Mouse (Mus musculus) gastrocnemius, postnatal 10 days (tissue): Measurements from ENCODE around the gene Vtcn1. TPM values are rescaled to one million over a fixed set of nuclear protein-coding genes. Genes with fewer than 3 reads are reported as not detected.
"Not testable (repeated sequence)": the region's sequence is repeated elsewhere in the genome, so short reads cannot be mapped to it uniquely, and the experiment has no call there.

Source experiments
- DNase-seq: peaks from one replicate; pipeline ENCODE4 v3.0.0; 2021; ENCODE audit warnings: mixed read lengths
- long read RNA-seq, 2 experiments: library from polyadenylated mRNA; stranded (forward); transcript quantifications; one replicate each; pipeline ENCODE4 v2.0.0; 2021
- total RNA-seq, 2 experiments: library from RNA; stranded (reverse); gene quantifications; 2 replicates each; pipeline ENCODE4 v1.2.3; 2021

The Vtcn1 gene
- under 1 TPM; 0.35 to 0.88 TPM for total RNA-seq
- long read RNA-seq, experiment 1 = 0 reads
- long read RNA-seq, experiment 2 = 0 reads

DNA sequence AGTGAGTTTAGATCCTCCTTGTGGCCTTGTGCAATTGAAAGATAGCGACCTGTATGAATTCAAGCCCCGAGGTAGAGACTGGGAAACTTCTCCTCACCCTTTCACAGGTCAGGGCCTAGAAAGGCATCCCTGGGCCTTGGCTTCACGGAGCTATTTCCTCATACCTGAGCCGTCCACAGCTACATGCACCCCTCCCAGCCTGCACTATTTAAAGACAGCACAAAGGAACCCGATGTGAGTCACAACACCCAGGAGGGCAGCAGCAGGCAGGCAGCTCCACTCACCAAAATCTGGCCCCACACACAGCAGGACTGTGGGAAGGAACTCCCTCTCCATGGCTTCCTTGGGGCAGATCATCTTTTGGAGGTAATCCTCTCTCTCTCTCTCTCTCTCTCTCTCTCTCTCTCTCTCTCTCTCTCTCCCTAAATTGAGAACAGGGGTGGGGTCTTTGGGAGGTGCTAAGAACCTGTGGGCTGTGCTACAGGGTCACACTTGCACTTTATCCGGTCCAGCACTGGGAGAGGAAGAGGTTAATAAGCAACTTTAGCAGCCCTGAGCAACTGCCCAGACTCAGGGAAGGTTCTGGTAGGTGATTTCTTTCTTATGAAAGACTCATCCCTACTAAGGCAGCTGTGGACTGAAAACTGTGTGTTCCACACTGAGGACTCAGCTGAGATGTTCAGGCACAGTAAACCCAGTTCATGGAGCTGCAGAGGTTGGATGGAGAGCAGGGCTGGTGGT lies at the start of gene Vtcn1:
Vtcn1 (plus strand) TSS at position 235 of the 741 bp plus-strand sequence.
- DNase-seq = no peak

DNA sequence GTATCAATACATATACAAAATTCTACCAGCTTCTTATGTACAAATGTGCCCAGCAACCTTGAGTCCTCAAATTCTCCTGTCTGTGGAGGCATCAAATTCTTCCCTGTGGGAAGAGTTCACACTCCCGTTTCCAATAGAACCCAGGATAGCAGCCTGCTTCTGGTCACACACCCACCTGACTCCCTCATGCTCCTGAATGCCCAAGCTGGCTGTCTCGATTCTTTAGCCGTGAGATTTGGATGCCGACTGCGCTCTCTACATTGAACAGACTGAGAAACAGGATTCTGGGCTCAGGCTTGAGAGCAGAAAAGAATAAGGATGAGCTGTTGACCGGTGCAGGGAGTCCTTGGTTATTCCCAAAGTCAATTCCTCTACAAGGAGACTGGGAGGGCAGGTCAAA lies 48.3 kb upstream of the Vtcn1 start:
- DNase-seq = no peak

DNA sequence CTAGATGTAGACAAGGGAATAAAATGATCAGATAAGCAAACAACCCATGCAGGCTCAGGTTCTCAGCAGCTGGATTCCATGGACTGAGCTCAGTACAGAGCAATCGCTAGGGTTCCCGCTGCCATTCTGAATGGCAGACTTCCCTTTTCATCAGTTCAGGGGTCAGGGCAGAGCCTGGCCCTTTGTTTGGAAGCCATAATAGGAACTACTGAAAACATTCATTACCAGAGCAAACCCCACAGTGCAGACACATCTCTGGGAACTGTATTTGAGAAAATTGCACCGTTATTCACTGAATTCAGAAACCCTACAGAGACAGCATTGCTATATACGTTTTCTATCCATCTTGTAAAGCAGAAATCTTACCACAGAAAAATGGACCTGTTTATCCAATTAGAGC lies 47.7 kb upstream of the Vtcn1 start:
- DNase-seq = no peak

DNA sequence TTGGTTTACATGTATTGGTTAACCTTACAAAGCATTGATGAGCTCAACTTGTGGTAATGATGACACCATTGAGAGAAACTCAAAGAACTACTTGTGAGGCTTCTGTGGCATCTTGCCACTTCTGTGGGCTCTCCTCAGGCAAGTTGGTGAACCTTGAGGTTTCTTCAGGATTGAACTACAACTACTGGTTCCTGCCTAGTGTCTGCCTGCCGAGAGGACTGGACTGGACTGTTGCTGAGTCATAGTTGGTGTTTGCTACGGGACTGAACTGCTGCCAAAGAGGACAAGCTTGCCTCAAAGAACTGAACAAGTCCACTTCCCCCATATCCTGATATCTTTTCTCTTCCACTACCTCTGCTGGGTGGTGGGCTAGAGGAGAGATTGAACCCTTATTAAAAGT lies 39.2 kb upstream of the Vtcn1 start:
- no peak for DNase-seq

DNA sequence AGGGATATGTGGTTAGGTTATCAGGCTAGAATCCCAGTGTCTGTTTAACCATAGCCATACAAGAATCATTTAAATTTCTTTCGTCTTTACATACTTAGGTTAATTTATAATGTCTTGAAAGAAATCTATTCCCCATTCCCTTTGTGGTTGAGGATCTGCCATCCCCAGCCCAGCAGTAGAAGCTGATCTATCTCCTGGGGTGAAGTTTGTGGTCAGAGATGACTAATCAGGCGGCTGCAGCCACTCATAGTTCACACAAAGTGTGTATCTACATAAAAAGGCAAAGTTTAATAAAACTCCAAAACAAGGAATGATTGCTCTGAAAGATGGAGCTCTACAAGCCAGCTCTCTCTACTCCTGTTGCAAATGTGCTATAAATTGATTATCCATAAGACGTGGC lies 33.6 kb upstream of the Vtcn1 start:
- DNase-seq = no peak

DNA sequence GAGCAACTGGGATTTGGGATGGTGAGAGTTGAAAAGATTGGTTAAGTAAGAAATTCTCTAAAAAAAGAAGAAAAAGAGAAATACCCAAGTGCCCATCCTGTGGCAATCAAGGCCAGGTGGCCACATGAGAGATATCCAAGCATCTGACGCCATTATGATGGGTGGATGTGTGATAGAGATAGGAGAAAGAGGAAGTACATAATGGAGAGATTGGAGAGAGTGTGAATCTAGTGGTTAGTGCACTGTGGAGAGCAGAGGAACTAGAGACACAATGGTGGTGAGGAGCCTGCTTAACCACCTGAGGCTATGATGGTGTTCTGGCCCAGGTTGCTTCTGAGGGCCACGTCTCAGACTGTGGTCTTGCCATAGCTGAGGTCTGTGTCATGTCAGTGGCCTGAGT lies 31.9 kb upstream of the Vtcn1 start:
- no peak for DNase-seq

DNA sequence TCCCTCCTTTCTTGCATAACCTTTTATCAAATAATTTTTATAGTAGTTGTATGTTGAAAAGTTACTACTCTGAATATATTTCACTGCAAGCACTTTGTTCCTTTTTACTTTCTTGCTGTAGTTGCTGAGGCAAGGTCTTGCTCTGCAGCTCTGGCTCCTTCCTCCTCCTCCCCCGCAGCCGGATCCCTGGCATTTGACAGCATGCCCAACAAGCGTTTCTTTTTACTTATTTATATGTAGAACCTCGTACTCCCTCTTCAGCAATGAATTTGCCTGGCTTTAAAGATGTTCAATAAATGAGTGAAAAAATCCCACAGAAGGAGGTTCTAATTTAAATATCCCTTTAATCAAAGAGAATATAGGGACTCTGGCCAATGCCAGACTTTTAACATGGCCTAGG lies 28.7 kb upstream of the Vtcn1 start:
- DNase-seq = no peak

DNA sequence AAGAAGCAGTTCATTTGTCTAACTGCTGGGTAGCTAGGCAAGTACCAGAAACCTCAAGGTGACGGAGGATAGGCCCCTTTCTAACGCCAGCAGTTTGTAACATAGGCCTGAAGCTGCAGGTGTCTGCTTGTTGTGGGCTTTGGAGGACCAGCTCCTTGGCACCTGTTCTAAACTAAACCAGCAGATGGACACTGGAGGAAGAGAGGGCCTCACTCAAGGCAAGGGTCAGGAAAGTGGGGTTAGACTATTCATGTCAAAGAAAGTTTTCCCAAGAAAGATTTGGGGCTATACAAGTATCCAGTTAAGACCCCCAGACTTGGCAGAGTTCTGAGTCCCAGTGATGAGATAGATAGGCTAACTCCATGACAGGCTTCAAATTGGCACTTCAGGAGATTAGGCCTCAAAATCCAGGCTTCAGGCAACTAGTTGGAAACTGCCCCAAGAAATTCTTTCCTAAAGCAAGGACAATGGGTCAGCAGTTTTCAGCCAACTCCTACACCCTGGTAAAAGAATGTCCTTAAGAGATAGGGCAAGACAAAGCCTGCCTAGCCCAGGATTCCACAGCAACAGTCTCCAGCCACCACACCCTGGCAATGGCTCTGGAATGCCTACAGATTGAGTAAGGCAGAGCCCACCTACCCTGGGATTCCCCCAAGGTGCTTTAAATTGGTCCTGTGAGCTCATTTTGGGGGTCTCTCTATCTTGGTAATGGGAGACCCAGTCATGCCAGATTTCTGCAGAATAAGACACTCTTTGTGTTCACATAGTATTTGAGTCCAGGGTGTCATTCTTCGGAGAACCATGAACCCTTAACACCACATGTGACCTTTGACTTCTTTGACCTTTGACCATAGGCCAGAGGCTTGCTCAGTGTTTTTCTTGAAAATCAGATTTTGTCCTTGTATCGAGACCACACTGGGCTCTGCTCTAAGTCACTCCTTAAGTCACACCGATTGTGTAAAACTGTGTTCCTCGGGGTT lies 27.8 kb upstream of the Vtcn1 start:
- DNase-seq = no peak

DNA sequence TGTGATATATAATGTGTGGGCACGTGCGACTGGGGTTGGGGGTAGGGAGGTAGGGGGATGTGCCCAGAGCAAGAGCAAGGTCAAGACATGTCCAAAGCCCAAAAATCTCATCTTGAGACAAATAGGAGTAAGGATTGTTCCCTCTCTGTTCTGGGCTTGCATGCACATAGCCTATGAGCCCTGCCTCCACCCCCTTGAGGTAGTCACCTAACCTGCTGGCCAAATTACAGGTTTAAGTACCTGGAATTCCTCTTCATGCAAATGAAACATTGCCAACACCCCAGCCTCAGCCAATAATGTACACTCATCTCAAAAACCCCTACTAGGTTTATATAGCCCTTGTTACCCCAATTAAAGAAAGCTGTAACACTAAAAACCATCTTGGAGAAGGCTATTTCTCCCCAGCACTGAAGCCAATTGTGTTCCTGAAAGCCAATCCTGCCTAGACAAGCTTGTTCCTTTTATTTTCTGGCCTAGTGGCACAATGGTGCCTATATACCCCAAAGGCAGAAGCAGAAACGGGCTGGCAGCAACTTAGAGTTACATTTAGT lies 26.3 kb upstream of the Vtcn1 start:
- DNase-seq = no peak

DNA sequence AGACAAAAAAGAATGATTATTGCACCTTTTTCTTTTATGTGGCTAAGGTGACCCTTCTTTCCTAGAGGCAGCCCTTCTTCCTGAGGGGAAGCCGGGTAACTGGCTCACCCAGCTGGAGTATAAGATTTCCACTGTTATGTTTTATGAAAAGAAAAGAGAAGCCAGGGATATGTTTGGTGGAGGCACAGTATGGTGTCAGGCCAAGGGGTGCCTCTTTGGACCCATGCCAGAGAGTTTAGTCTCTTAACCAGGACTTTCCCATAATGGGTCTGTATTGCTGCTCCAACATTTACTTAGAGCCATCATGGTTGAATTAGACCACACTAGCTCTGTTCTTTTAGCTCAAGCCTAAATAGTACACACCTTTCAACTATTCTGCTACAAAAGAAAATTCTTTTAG lies 20.3 kb upstream of the Vtcn1 start:
- no peak for DNase-seq

DNA sequence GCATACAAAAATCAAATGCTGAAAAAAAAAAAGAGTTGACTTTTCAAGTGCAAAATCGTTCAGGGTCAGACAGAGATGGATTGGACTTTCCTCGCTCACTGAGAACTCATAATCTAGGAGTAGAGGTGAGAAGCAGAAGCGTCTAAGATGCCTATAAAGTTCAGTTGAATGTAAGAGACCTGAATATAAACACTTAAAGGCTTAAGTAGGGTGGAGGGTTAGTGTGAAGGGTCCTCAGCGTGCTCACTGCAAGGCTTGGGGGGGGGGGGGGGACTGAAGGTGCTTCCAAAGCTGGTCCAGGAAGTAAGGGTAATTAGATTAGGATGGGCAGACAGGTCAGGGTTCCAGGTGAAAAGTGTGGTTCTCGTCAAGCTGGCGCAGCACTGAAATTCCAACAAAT lies 19.3 kb upstream of the Vtcn1 start:
- DNase-seq = no peak

DNA sequence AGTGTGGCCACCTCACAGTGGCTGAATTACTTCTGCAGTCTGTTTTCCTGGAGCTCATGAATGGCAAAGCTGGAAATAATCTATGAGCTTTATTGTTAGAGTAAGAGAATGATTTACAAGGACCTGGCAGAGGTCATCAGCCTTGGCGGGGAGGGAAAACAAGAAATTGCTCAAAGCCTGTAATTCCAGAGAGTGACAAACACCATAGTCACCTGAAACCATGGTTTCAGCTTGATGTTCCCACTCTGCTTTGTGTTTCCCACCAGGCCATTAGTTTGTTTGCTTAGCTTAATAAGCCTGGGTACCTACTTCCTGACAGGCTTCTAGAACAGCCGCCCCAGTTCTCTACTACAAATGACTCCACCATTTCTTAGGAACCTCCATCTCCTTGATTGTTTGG lies 14.8 kb upstream of the Vtcn1 start:
- DNase-seq = no peak

DNA sequence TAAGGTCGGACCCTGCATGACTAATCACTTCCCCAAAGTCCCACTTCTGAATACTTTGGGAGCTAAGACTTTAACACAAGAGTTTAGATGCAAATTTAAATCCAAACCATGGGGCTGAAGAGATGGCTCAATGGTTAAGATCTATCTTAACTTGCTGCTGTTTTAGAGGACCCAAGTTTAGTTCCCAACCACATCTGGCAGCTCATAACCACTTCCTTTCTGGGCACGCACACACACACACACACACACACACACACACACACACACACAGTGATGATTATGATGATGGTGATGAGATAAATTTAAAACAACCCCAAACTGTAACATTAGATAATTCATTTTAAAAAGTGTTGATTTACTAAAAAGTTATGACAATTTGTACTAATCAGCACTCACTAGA lies 13.4 kb upstream of the Vtcn1 start:
- DNase-seq = no peak

DNA sequence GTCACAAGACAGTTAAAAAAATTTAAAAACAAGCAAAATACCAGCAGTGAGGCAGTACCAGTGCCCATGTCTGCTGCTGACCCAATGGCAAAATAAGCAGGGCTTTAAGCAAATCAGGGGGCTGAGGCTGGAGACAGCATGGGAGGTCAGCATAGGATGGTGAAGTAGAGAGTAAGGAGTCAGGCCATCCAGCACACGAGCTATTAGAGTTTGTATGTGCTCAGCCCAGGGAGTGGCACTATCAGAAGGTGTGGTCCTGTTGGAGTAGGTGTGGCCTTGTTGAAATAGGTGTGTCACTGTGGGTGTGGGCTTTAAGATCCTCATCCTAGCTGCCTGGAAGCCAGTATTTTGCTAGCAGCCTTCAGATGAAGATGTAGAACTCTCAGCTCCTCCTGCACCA lies 9.8 kb upstream of the Vtcn1 start:
- DNase-seq = not testable (repeated sequence)

DNA sequence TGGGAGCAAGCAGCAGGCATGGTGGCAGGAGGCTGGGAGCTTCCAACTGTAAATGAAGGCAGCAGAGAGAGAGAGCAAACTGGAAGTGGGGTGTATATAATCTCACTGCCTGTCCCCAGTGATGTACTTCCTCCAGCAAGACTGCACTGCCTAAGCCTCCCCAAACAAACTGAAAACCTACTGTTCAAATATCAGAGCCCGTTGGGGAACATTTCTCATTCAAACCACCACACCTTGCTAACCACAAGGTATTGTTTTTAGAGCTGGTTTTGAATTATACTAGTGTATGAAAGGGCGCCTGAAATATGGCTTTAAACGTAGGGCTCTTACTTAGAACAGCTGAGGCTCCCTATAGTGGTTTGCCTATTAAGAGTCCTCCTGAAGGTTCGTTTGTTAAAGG lies 6.5 kb upstream of the Vtcn1 start:
- DNase-seq = no peak

DNA sequence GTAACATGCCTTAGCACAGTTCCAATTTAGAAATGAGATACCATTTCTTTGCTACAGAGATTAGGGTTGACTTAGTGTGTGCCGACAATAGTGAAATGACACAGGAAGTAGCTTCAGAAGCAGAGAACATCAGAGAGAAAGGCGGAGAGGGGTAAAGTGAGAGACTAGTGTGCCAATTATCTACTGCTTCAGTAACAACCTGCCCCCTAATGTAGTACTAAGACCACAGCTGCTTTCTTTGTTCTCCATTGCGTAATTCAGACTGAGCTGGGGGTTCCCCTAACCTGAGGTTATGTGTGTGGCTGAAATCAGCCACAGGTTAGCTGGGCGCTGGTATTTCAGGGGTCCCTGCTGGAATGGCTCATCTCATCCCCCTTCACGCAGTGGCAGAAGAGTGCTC lies 5.7 kb upstream of the Vtcn1 start:
- no peak for DNase-seq

DNA sequence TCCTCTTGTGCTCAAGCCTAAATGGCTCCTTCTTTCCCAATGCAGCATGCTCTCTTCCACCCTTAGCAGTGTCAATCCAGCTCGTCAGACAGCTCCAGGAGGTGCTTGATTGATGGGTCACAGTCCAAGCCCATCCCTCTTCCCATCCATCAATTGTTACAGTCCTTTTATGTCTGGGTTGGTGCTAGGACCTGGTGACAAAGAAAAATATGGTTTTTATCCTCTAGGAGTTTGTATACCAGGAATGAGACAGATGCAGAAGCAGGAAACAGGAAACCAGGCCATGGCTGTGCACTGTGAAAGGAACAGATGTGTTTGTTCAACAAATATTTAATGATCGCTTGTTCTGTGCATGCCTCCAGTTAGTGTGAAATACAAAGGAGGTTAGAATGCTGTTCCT lies 4.4 kb upstream of the Vtcn1 start:
- no peak for DNase-seq

DNA sequence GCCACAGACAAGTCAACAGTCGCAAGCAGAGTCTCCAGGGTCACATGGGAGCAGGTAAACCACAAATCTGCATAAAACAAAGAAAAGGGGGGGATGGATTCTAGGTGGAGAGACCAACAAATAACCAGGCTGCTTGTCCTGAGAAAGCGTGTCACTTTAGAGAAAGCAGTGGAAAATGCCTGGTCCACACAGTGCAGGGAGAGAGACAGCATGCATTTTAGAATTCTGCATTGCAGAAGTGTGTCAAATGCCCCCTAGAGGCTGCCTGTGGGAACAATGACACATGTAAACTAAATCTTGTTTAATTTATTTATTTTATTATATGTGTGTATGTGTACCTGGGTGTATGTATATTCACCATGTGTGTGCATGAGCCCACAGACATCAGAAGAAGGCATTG lies 4.0 kb upstream of the Vtcn1 start:
- DNase-seq = no peak

DNA sequence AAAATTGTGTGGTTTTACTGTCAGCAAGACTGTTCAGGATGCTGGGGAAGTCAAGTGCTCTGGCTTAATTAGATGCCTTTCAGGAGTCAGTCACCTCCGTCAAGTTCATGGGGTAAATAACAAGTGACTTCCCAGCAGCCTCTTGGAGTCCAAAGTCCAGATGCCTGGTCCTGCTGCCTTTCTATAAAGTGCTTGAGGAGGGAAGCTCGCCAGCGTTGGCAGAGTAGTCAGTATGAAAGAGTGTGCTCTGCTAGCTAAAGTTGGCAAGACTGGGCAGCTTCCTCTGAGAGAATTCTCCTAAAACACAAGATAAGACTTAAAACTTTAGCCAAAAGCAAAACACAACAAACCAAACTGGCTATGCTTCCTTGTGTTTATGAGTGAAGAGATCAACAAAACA lies 18.5 kb downstream of the Vtcn1 start:
- no peak for DNase-seq

DNA sequence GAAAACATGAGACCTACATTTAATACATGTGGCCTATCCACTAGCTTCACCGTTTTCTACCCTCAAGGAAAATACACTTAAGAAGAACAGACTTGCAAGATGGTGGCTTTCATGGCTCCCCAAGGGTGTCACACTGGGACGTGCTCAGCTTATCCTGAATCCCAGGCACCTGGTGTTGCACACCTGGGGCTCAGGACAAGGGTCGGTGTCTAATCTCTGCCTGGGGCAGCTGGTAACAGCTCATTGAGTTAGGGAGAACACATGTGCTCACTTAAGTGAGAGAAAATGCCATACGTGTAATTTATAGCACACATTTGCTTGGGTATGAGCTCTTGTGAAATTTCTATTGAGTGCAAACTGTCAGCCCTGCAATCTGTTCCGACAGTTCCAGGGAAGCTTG lies 19.1 kb downstream of the Vtcn1 start:
- DNase-seq = no peak

DNA sequence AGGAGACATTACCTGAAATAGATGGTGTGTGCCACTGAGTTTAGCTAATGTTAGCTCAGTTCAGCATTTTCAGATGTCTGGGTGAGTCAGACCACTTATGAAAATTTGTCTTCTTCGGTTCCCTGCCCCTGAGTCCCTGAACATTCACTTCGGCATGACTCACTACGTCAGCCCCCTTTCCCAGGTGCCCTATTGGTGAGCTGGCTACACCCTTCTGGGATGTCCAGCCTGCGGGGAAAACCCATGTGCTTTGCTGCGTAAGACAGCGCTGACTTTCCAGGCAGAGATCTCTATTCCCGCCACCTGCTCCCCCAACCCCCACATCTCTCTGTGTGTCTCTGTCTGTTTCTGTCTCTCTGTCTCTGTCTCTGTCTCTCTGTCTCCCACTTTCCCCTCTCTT lies 23.1 kb downstream of the Vtcn1 start:
- DNase-seq = no peak

DNA sequence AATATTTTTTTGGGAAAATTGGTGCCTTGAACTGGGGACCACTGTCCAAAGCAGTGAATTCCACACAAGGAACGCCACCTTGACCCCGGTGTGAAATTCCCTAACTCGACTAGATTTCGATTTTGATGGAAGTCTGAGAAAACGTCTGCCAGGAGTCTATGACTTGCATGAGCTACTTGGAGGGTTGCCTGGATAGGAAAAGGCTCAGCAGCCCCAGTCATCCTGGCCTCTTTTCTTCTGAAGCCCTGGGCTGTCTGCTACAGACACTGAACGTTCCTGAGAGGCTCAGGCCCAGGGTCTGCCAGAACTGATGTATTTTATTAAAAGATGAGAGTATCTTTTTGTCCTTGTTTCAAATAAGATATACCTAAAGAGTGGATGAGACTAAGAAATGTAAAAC lies 25.2 kb downstream of the Vtcn1 start:
- no peak for DNase-seq
